Mouse (Mus musculus) hindbrain, embryonic 15.5 days (tissue): ENCODE data around the gene Ebf1. TPM values are rescaled to one million over a fixed set of nuclear protein-coding genes. Genes with fewer than 3 reads are reported as not detected.
A peak's percentile ranks its signal among the peaks of the same experiment; 100 is the strongest.

Experiments
- ATAC-seq: fragments of 200-750 bp; cut with Nextera tagmentation; 2 replicates; pipeline ENCODE4 v1.8.0; 2017; ENCODE audit warnings: low read depth, moderate number of reproducible peaks, moderate TSS enrichment; ENCODE audit not compliant: low FRiP score
- H3K27ac ChIP-seq: fragments of 300-500 bp; sonication (generic); replicated peaks from 2 replicates; pipeline ENCODE4 v1.5.1; 2015; ENCODE audit warnings: mild to moderate bottlenecking, inconsistent platforms
- H3K27me3 ChIP-seq: fragments of 300-500 bp; sonication (generic); 2 replicates; pipeline ENCODE4 v1.6.1; 2015; ENCODE audit warnings: control low read depth, inconsistent platforms
- H3K36me3 ChIP-seq: fragments of 300-500 bp; sonication (generic); 2 replicates; pipeline ENCODE4 v1.6.1; 2015; ENCODE audit warnings: control low read depth, inconsistent platforms
- H3K4me1 ChIP-seq: fragments of 300-500 bp; sonication (generic); replicated peaks from 2 replicates; pipeline ENCODE4 v1.6.1; 2015; ENCODE audit warnings: control low read depth, inconsistent platforms
- H3K4me2 ChIP-seq: fragments of 300-500 bp; sonication (generic); 2 replicates; pipeline ENCODE4 v1.6.1; 2015; ENCODE audit warnings: moderate library complexity, mild to moderate bottlenecking, inconsistent platforms
- H3K4me3 ChIP-seq: fragments of 300-500 bp; sonication (generic); 2 replicates; pipeline ENCODE4 v1.5.1; 2015; ENCODE audit warnings: mild to moderate bottlenecking, inconsistent platforms
- H3K9ac ChIP-seq: fragments of 300-500 bp; sonication (generic); 2 replicates; pipeline ENCODE4 v1.6.1; 2015; ENCODE audit warnings: inconsistent platforms
- H3K9me3 ChIP-seq: fragments of 300-500 bp; sonication (generic); 2 replicates; pipeline ENCODE4 v1.6.1; 2016; ENCODE audit warnings: control low read depth, inconsistent platforms
- WGBS: fragments of 180-500 bp; shearing (Covaris S2); methylation state at CpG from one replicate; pipeline ENCODE4 v1.1.7; 2015; 5-methylcytosine and 5-hydroxymethylcytosine counted together
- polyA plus RNA-seq: library from polyadenylated mRNA; unstranded; fragments of >200 nt; fragmentation: Nextera tagmentation; extraction: Ambion mirVana; gene quantifications from 2 replicates; pipeline ENCODE4 v1.2.1, GENCODE M21; 2015

Gene Ebf1
- polyA plus RNA-seq, 1 experiment from 2014 or later, result 139 TPM

- Histone ChIP-seq H3K4me1 (peaks cover 8% of the 10 kb centered on the region), H3K36me3 (no peaks in the 10 kb centered on the region), H3K27ac (no peak overlapping the region), H3K9ac (no peak overlapping the region), H3K4me2 (no peak overlapping the region), H3K9me3 (no peaks in the 10 kb centered on the region), H3K27me3 (no peaks in the 10 kb centered on the region), H3K4me3 (no peak overlapping the region)
- 39% methylated on average over 16 of the region's 16 CpGs for WGBS
- no peak for ATAC-seq
Observed at GRCm38 (mm10) chr11:44777331-44778310, 160.5 kb downstream of the Ebf1 start.

- Histone ChIP-seq H3K9ac (no peak overlapping the region), H3K4me1 (peaks cover 8% of the 10 kb centered on the region), H3K27me3 (no peaks in the 10 kb centered on the region), H3K36me3 (no peaks in the 10 kb centered on the region), H3K4me3 (no peak overlapping the region), H3K9me3 (no peaks in the 10 kb centered on the region), H3K4me2 (no peak overlapping the region), H3K27ac (no peak overlapping the region)
- 93% methylated on average over 1 of the region's 1 CpGs for WGBS
- no peak for ATAC-seq
Observed at GRCm38 (mm10) chr11:44779030-44779429, 161.9 kb downstream of the Ebf1 start.

GRCm38 (mm10) chr11:44784255-44785029 lies 167.3 kb downstream of the Ebf1 start:
- Histone ChIP-seq H3K9me3 (no peaks in the 10 kb centered on the region), H3K4me2 (peak overlapping the region; percentile 28), H3K9ac (no peak overlapping the region), H3K27me3 (no peaks in the 10 kb centered on the region), H3K4me3 (no peak overlapping the region), H3K4me1 (peaks cover 20% of the 10 kb centered on the region), H3K36me3 (no peaks in the 10 kb centered on the region), H3K27ac (no peak overlapping the region)
- WGBS, result 46% methylated on average over 14 of the region's 14 CpGs
- ATAC-seq, result no peak

GRCm38 (mm10) chr11:44785063-44785462 lies 167.9 kb downstream of the Ebf1 start:
- Histone ChIP-seq H3K9ac (no peak overlapping the region), H3K4me1 (peaks cover 20% of the 10 kb centered on the region), H3K4me2 (peak overlapping the region; percentile 28), H3K27ac (0 out of 2 replicates have a peak overlapping the region, but pooled peaks have one; percentile 35), H3K9me3 (no peaks in the 10 kb centered on the region), H3K36me3 (no peaks in the 10 kb centered on the region), H3K27me3 (no peaks in the 10 kb centered on the region), H3K4me3 (no peak overlapping the region)
- ATAC-seq, result peak; percentile 61; the same call in 1 of the 2 replicates
- 29% methylated on average over 7 of the region's 7 CpGs for WGBS

GRCm38 (mm10) chr11:44785479-44785878 lies 168.4 kb downstream of the Ebf1 start:
- peak overlapping the region; percentile 35; the same call in 1 of the 2 replicates for H3K27ac ChIP-seq
- no peaks in the 10 kb centered on the region for H3K27me3 ChIP-seq
- H3K9me3 ChIP-seq, result no peaks in the 10 kb centered on the region
- H3K9ac ChIP-seq, result no peak overlapping the region
- H3K4me2 ChIP-seq, result peak overlapping the region; percentile 28
- 23% methylated on average over 5 of the region's 5 CpGs for WGBS
- H3K4me3 ChIP-seq, result no peak overlapping the region
- peaks cover 20% of the 10 kb centered on the region for H3K4me1 ChIP-seq
- H3K36me3 ChIP-seq, result no peaks in the 10 kb centered on the region
- peak; percentile 66 for ATAC-seq

- ATAC-seq, result no peak
- WGBS, result 88% methylated on average over 1 of the region's 1 CpGs
- no peaks in the 10 kb centered on the region for H3K36me3 ChIP-seq
- H3K27me3 ChIP-seq, result no peaks in the 10 kb centered on the region
- no peaks in the 10 kb centered on the region for H3K9me3 ChIP-seq
- no peak overlapping the region for H3K27ac ChIP-seq
- H3K9ac ChIP-seq, result no peak overlapping the region
- no peak overlapping the region for H3K4me3 ChIP-seq
- H3K4me1 ChIP-seq, result peaks cover 23% of the 10 kb centered on the region
- no peak overlapping the region for H3K4me2 ChIP-seq
Observed at GRCm38 (mm10) chr11:44788003-44788402, 170.9 kb downstream of the Ebf1 start.

- Histone ChIP-seq H3K4me3 (no peak overlapping the region), H3K9me3 (no peaks in the 10 kb centered on the region), H3K27ac (no peak overlapping the region), H3K4me1 (peaks cover 12% of the 10 kb centered on the region; the same call in 1 of the 2 replicates), H3K4me2 (no peak overlapping the region), H3K36me3 (no peaks in the 10 kb centered on the region), H3K9ac (no peak overlapping the region), H3K27me3 (no peaks in the 10 kb centered on the region)
- no peak for ATAC-seq
- WGBS, result 25% methylated on average over 3 of the region's 3 CpGs
Observed at GRCm38 (mm10) chr11:44792816-44793215, 175.7 kb downstream of the Ebf1 start.

- no peaks in the 10 kb centered on the region for H3K36me3 ChIP-seq
- H3K4me3 ChIP-seq, result no peak overlapping the region
- no peaks in the 10 kb centered on the region for H3K27me3 ChIP-seq
- no peak overlapping the region for H3K4me2 ChIP-seq
- no peak for ATAC-seq
- no peaks in the 10 kb centered on the region for H3K9me3 ChIP-seq
- H3K4me1 ChIP-seq, result peaks cover 17% of the 10 kb centered on the region; the same call in 1 of the 2 replicates
- H3K27ac ChIP-seq, result no peak overlapping the region
- 85% methylated on average over 4 of the region's 4 CpGs for WGBS
- no peak overlapping the region for H3K9ac ChIP-seq
Observed at GRCm38 (mm10) chr11:44794883-44795282, 177.8 kb downstream of the Ebf1 start.

- H3K4me1 ChIP-seq, result peaks cover 24% of the 10 kb centered on the region
- WGBS, result 80% methylated on average over 3 of the region's 3 CpGs
- no peak overlapping the region for H3K4me3 ChIP-seq
- no peaks in the 10 kb centered on the region for H3K36me3 ChIP-seq
- no peaks in the 10 kb centered on the region for H3K9me3 ChIP-seq
- no peak for ATAC-seq
- no peaks in the 10 kb centered on the region for H3K27me3 ChIP-seq
- H3K9ac ChIP-seq, result no peak overlapping the region
- no peak overlapping the region for H3K27ac ChIP-seq
- no peak overlapping the region for H3K4me2 ChIP-seq
Observed at GRCm38 (mm10) chr11:44795767-44796166, 178.7 kb downstream of the Ebf1 start.

GRCm38 (mm10) chr11:44798270-44798669 lies 181.2 kb downstream of the Ebf1 start:
- 28% methylated on average over 3 of the region's 3 CpGs for WGBS
- H3K9ac ChIP-seq, result no peak overlapping the region
- no peaks in the 10 kb centered on the region for H3K36me3 ChIP-seq
- H3K4me1 ChIP-seq, result peaks cover 28% of the 10 kb centered on the region
- no peak overlapping the region for H3K27ac ChIP-seq
- H3K27me3 ChIP-seq, result no peaks in the 10 kb centered on the region
- no peak overlapping the region for H3K4me3 ChIP-seq
- H3K4me2 ChIP-seq, result no peak overlapping the region
- H3K9me3 ChIP-seq, result no peaks in the 10 kb centered on the region
- 0 out of 2 replicates have a peak, but pooled peaks have one; percentile 23 for ATAC-seq

GRCm38 (mm10) chr11:44804046-44804445 lies 186.9 kb downstream of the Ebf1 start:
- no peak overlapping the region for H3K27ac ChIP-seq
- no peaks in the 10 kb centered on the region for H3K9me3 ChIP-seq
- H3K36me3 ChIP-seq, result no peaks in the 10 kb centered on the region
- no peak overlapping the region for H3K9ac ChIP-seq
- no peak overlapping the region for H3K4me3 ChIP-seq
- WGBS, result 72% methylated on average over 7 of the region's 7 CpGs
- no peak overlapping the region for H3K4me2 ChIP-seq
- H3K27me3 ChIP-seq, result no peaks in the 10 kb centered on the region
- H3K4me1 ChIP-seq, result peaks cover 43% of the 10 kb centered on the region
- no peak for ATAC-seq

GRCm38 (mm10) chr11:44806589-44806988 lies 189.5 kb downstream of the Ebf1 start:
- peaks cover 28% of the 10 kb centered on the region for H3K4me1 ChIP-seq
- no peak overlapping the region for H3K4me3 ChIP-seq
- peak overlapping the region; percentile 27 for H3K27ac ChIP-seq
- 12% methylated on average over 11 of the region's 11 CpGs for WGBS
- H3K9ac ChIP-seq, result 0 out of 2 replicates have a peak overlapping the region, but pooled peaks have one; percentile 3
- no peaks in the 10 kb centered on the region for H3K36me3 ChIP-seq
- no peaks in the 10 kb centered on the region for H3K27me3 ChIP-seq
- H3K4me2 ChIP-seq, result peak overlapping the region; percentile 33
- no peaks in the 10 kb centered on the region for H3K9me3 ChIP-seq
- ATAC-seq, result peak; percentile 70; the same call in 1 of the 2 replicates
